Mouse (Mus musculus) neural tube, embryonic 10.5 days (tissue): ENCODE measurements around the gene Defb21.

Source experiments
- DNase-seq: peaks from one replicate; pipeline ENCODE4 v3.0.0-alpha.2; 2017; ENCODE audit warnings: low spot score; ENCODE audit errors: extremely low spot score

The Defb21 gene

GRCm38 (mm10) chr2:152572114-152572794 lies at the start of gene Defb21:
Defb21 (plus strand) TSS chr2:152572744.
- DNase-seq, result peak; percentile 21

GRCm38 (mm10) chr2:152539944-152540710 lies 32.4 kb upstream of the Defb21 start, which contains the start of gene Defb29:
Defb29 (minus strand) TSS chr2:152540098.
- DNase-seq, result no peak

- no peak for DNase-seq
These were observed 30.6 kb upstream of the Defb21 start for GRCm38 (mm10) chr2:152541979-152542378.

GRCm38 (mm10) chr2:152542897-152543296 lies 29.6 kb upstream of the Defb21 start:
- DNase-seq, result no peak

GRCm38 (mm10) chr2:152543478-152543877 lies 29.1 kb upstream of the Defb21 start:
- no peak for DNase-seq

- peak; percentile 25 for DNase-seq
These were observed 27.9 kb upstream of the Defb21 start for GRCm38 (mm10) chr2:152544691-152545090.

- DNase-seq, result no peak
These were observed 24.4 kb upstream of the Defb21 start for GRCm38 (mm10) chr2:152548124-152548523.

GRCm38 (mm10) chr2:152553774-152554423 lies 18.6 kb upstream of the Defb21 start:
- peak; percentile 70 for DNase-seq

- DNase-seq, result no peak
These were observed 15.9 kb upstream of the Defb21 start for GRCm38 (mm10) chr2:152556655-152557054.

- DNase-seq, result no peak
These were observed 3.5 kb upstream of the Defb21 start, which contains the start of gene Gm17416 for GRCm38 (mm10) chr2:152569038-152569437. Gm17416 (plus strand) TSS chr2:152569338.

- DNase-seq, result no peak
These were observed 2.7 kb upstream of the Defb21 start for GRCm38 (mm10) chr2:152569881-152570280.

GRCm38 (mm10) chr2:152570313-152570712 lies 2.2 kb upstream of the Defb21 start:
- DNase-seq, result no peak

- no peak for DNase-seq
These were observed 940 bp downstream of the Defb21 start for GRCm38 (mm10) chr2:152573484-152573883.

- no peak for DNase-seq
These were observed 7.6 kb downstream of the Defb21 start, which contains the start of gene Defb19 for GRCm38 (mm10) chr2:152580107-152580506. Defb19 (minus strand) TSS chr2:152580312.

- no peak for DNase-seq
These were observed 8.1 kb downstream of the Defb21 start for GRCm38 (mm10) chr2:152580612-152581011.

- no peak for DNase-seq
These were observed 14.5 kb downstream of the Defb21 start for GRCm38 (mm10) chr2:152586926-152587560.

GRCm38 (mm10) chr2:152588450-152588849 lies 15.9 kb downstream of the Defb21 start:
- DNase-seq, result no peak

- DNase-seq, result no peak
These were observed 16.5 kb downstream of the Defb21 start for GRCm38 (mm10) chr2:152589021-152589420.

GRCm38 (mm10) chr2:152599299-152599698 lies 26.8 kb downstream of the Defb21 start, which contains the start of gene Defb45:
Defb45 (minus strand) TSS chr2:152599399.
- no peak for DNase-seq

GRCm38 (mm10) chr2:152600076-152600475 lies 27.5 kb downstream of the Defb21 start:
- no peak for DNase-seq

- DNase-seq, result no peak
These were observed 28.9 kb downstream of the Defb21 start for GRCm38 (mm10) chr2:152601275-152601960.
